Mouse (Mus musculus): ENCODE results near the gene Ankrd12. TPM values are rescaled to one million over a fixed set of nuclear protein-coding genes. Genes with fewer than 3 reads are reported as not detected.
A peak's percentile ranks its signal among the peaks of the same experiment; 100 is the strongest.

Gene Ankrd12
- total and polyA plus RNA-seq, 3 experiments: 9.6 to 13.3 TPM; not detected in 1

- Histone ChIP-seq H3K9me3 (replicated peaks; ENCODE audit: insufficient read depth, low read length) (no peaks in the 10 kb centered on the region), H3K9ac (ENCODE audit: control insufficient read depth, low read depth, low read length, poor library complexity, severe bottlenecking) (no peak overlapping the region), H3K4me3 (ENCODE audit: control insufficient read depth in 1 of 2, insufficient read depth in 1 of 2, low read depth in 2 of 2, low read length in 2 of 2) (no peak overlapping the region), H3K36me3 (ENCODE audit: control insufficient read depth in 1 of 2, insufficient read depth in 2 of 2, low read length in 2 of 2) (no peaks in the 10 kb centered on the region; a peak in 1 of 4 replicates), H3K79me2 (ENCODE audit: control insufficient read depth, insufficient read depth, low read length, poor library complexity) (peaks cover 9% of the 10 kb centered on the region; the same call in 1 of the 2 replicates), H3K27ac (ENCODE audit: control insufficient read depth, low read depth, low read length) (no peak overlapping the region), H3K27me3 (ENCODE audit: control insufficient read depth in 1 of 2, insufficient read depth in 2 of 2, low read length in 2 of 2) (no peaks in the 10 kb centered on the region), H3K4me1 (ENCODE audit: control insufficient read depth in 1 of 2, insufficient read depth in 2 of 2, low read length in 2 of 2) (peaks cover 0 to 2% of the 10 kb centered on the region in 2 experiments; a peak in 1 of 4 replicates)
- TF ChIP-seq CTCF (IDR thresholded peaks at IDR 0.05 in 2 of 3, conservative IDR thresholded peaks at IDR 0.05 in 1 of 3; ENCODE audit: control insufficient read depth in 1 of 3, insufficient read depth in 1 of 3, low read depth in 2 of 3, low read length in 3 of 3, poor library complexity in 1 of 3, severe bottlenecking in 1 of 3) (peak in 2 of 3 experiments; percentile 5 to 39; a peak in 2 of 6 replicates), RAD21 (IDR thresholded peaks at IDR 0.05; ENCODE audit: low read depth, low read length) (peak; percentile 14), ELF1 (IDR thresholded peaks at IDR 0.05; ENCODE audit: low read depth, low read length) (no peak), SMC3 (IDR thresholded peaks at IDR 0.05; ENCODE audit: low read depth, low read length) (0 out of 2 replicates have a peak, but pooled peaks have one; percentile 14)
- no peak for DNase-seq (ENCODE audit: low read depth, low spot score)
Observed at GRCm38 (mm10) chr17:66061241-66061938, 15.5 kb downstream of the Ankrd12 start.

DNA sequence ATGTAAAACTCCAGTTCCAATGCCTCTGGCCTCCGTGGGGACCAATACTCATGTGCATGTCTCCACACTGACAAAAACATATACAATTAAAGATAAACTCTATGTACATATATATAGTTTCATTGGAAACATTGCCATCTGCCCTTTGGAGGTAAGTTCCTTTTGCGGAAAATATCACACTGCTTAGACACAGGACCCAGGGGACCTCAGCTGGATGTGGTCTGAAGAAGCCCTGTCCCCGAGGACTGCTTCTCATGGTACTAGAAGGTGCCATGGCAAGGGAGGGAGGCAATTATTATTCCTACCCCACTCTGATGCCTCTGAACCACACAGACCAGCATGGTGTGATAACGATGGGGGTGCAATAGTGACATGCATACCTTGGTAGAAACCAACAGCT, 18.7 kb downstream of the Ankrd12 start:
- no peak overlapping the region for H3K9ac ChIP-seq (ENCODE audit: control insufficient read depth, low read depth, low read length, poor library complexity, severe bottlenecking)
- H3K36me3 ChIP-seq (ENCODE audit: control insufficient read depth in 1 of 2, insufficient read depth in 2 of 2, low read length in 2 of 2): no peaks in the 10 kb centered on the region; a peak in 1 of 4 replicates
- H3K4me3 ChIP-seq (ENCODE audit: control insufficient read depth in 1 of 2, insufficient read depth in 1 of 2, low read depth in 2 of 2, low read length in 2 of 2): no peak overlapping the region
- H3K27me3 ChIP-seq (ENCODE audit: control insufficient read depth in 1 of 2, insufficient read depth in 2 of 2, low read length in 2 of 2): no peaks in the 10 kb centered on the region
- DNase-seq (ENCODE audit: low read depth, low spot score): no peak
- H3K9me3 ChIP-seq (replicated peaks; ENCODE audit: insufficient read depth, low read length): no peaks in the 10 kb centered on the region
- TF ChIP-seq BHLHE40 (IDR thresholded peaks at IDR 0.05; ENCODE audit: borderline replicate concordance, low read depth, low read length) (no peak), USF1 (IDR thresholded peaks at IDR 0.05; ENCODE audit: low read depth, low read length) (no peak), TCF12 (IDR thresholded peaks at IDR 0.05; ENCODE audit: low read depth, low read length) (no peak), POLR2AphosphoS2 (IDR thresholded peaks at IDR 0.05; ENCODE audit: low read length) (no peak), MEF2A (IDR thresholded peaks at IDR 0.05; ENCODE audit: extremely low read depth, insufficient replicate concordance, low read depth, low read length, poor library complexity, severe bottlenecking) (no peak), CHD1 (IDR thresholded peaks at IDR 0.05; ENCODE audit: low read depth, low read length) (no peak), MAZ (IDR thresholded peaks at IDR 0.05; ENCODE audit: low read depth, low read length) (no peak), MAX (IDR thresholded peaks at IDR 0.05; ENCODE audit: low read length) (no peak), MYC (IDR thresholded peaks at IDR 0.05; ENCODE audit: low read depth, low read length) (no peak), ZC3H11A (IDR thresholded peaks at IDR 0.05; ENCODE audit: low read depth, low read length) (no peak), KAT2A (conservative IDR thresholded peaks at IDR 0.05; ENCODE audit: low read depth, low read length) (no peak)
- H3K4me1 ChIP-seq (ENCODE audit: control insufficient read depth in 1 of 2, insufficient read depth in 2 of 2, low read length in 2 of 2): peaks cover 0 to 2% of the 10 kb centered on the region in 2 experiments; a peak in 1 of 4 replicates
- H3K79me2 ChIP-seq (ENCODE audit: control insufficient read depth, insufficient read depth, low read length, poor library complexity): peaks cover 9% of the 10 kb centered on the region
- H3K27ac ChIP-seq (ENCODE audit: control insufficient read depth, low read depth, low read length): no peak overlapping the region
